Mouse (Mus musculus) kidney, embryonic 14.5 days (tissue): ENCODE results near the gene Gm609. TPM values are rescaled to one million over a fixed set of nuclear protein-coding genes. Genes with fewer than 3 reads are reported as not detected.

Source experiments
- ATAC-seq: fragments of 200-750 bp; cut with Nextera tagmentation; 2 replicates; pipeline ENCODE4 v1.8.0; 2017; ENCODE audit warnings: moderate number of reproducible peaks, mild to moderate bottlenecking, moderate TSS enrichment, moderate library complexity; ENCODE audit not compliant: low FRiP score, low TSS enrichment
- H3K27ac ChIP-seq: fragments of 300-500 bp; sonication (generic); 2 replicates; pipeline ENCODE4 v1.5.1; 2014; ENCODE audit warnings: low read depth, mild to moderate bottlenecking, low read length, moderate library complexity, mixed read lengths
- H3K27me3 ChIP-seq: fragments of 300-500 bp; sonication (generic); 2 replicates; pipeline ENCODE4 v1.6.1; 2014; ENCODE audit warnings: mild to moderate bottlenecking, low read length; ENCODE audit not compliant: control insufficient read depth, insufficient read depth
- H3K36me3 ChIP-seq: fragments of 300-500 bp; sonication (generic); 2 replicates; pipeline ENCODE4 v1.6.1; 2014; ENCODE audit warnings: low read length, mixed read lengths; ENCODE audit not compliant: control insufficient read depth, insufficient read depth
- H3K4me1 ChIP-seq: fragments of 300-500 bp; sonication (generic); 2 replicates; pipeline ENCODE4 v1.6.1; 2014; ENCODE audit warnings: low read length, mixed read lengths; ENCODE audit not compliant: control insufficient read depth, insufficient read depth
- H3K4me2 ChIP-seq: fragments of 300-500 bp; sonication (generic); replicated peaks from 2 replicates; pipeline ENCODE4 v1.6.1; 2014; ENCODE audit warnings: low read depth, mild to moderate bottlenecking, low read length
- H3K4me3 ChIP-seq: fragments of 300-500 bp; sonication (generic); 2 replicates; pipeline ENCODE4 v1.5.1; 2014; ENCODE audit warnings: mild to moderate bottlenecking, low read length
- H3K9ac ChIP-seq: fragments of 300-500 bp; sonication (generic); 2 replicates; pipeline ENCODE4 v1.6.1; 2014; ENCODE audit warnings: low read depth, mild to moderate bottlenecking, low read length, moderate library complexity
- H3K9me3 ChIP-seq: fragments of 300-500 bp; sonication (generic); 2 replicates; pipeline ENCODE4 v1.6.1; 2016; ENCODE audit warnings: low read length; ENCODE audit not compliant: control insufficient read depth
- WGBS: fragments of 180-500 bp; shearing (Covaris S2); extraction: QIAGEN DNeasy Blood & Tissue Kit; methylation state at CpG from one replicate; pipeline ENCODE4 v1.1.7; 2014; 5-methylcytosine and 5-hydroxymethylcytosine counted together
- polyA plus RNA-seq: library from polyadenylated mRNA; unstranded; fragments of >200 nt; fragmentation: Nextera tagmentation; extraction: Ambion mirVana; gene quantifications from 2 replicates; pipeline ENCODE4 v1.2.1, GENCODE M21; 2014

Gm609 gene
- polyA plus RNA-seq, 1 experiment from 2014 or later, result 0.85 TPM

DNA sequence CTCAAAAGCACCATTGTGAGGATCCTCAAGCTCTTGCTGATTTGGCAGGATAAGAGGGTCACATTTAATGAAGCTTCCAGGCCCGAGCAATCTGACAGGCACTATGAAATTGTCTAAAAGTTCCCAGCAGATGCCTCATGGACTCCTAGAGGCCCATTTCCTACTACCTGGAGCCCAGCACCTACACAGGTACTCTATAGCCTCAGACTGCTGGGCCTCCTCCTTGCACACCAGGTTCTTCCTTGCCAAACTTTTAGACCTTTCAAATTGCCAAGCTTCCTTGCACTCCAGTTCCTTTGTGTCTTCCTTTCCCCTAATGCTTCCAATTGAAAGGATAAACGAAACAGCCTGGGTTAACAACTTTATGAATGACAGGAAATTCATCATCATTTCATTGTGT lies 89.8 kb downstream of the Gm609 start:
- 79% methylated on average over 2 of the region's 2 CpGs for WGBS
- Histone ChIP-seq H3K4me3 (no peak overlapping the region), H3K27ac (no peak overlapping the region), H3K36me3 (no peaks in the 10 kb centered on the region), H3K9ac (no peak overlapping the region), H3K4me1 (no peaks in the 10 kb centered on the region), H3K27me3 (no peaks in the 10 kb centered on the region), H3K4me2 (no peak overlapping the region), H3K9me3 (no peaks in the 10 kb centered on the region)
- ATAC-seq, result no peak

DNA sequence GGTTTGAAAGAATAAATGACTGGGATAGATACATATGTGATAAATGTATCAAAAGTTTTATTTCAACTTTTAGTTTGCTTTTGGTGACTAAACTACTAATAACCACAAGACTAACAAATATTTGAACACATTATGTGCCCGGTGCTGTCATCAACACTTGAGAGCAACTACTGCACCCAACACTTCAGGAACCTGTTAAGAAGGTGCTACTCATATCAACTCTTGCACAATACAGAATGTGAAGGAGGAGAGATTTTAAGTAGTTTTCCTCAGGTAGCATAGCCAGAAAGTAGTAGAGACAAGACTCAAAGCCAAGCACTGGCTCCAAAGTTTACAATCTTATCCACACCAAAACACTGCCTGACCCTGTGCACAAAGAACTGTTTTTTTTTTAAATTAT lies 90.7 kb downstream of the Gm609 start:
- no peak overlapping the region for H3K9ac ChIP-seq
- no peak overlapping the region for H3K4me3 ChIP-seq
- 92% methylated on average over 1 of the region's 1 CpGs for WGBS
- no peak for ATAC-seq
- no peaks in the 10 kb centered on the region for H3K4me1 ChIP-seq
- H3K9me3 ChIP-seq, result no peaks in the 10 kb centered on the region
- H3K4me2 ChIP-seq, result no peak overlapping the region
- no peaks in the 10 kb centered on the region for H3K36me3 ChIP-seq
- H3K27ac ChIP-seq, result no peak overlapping the region
- H3K27me3 ChIP-seq, result no peaks in the 10 kb centered on the region

DNA sequence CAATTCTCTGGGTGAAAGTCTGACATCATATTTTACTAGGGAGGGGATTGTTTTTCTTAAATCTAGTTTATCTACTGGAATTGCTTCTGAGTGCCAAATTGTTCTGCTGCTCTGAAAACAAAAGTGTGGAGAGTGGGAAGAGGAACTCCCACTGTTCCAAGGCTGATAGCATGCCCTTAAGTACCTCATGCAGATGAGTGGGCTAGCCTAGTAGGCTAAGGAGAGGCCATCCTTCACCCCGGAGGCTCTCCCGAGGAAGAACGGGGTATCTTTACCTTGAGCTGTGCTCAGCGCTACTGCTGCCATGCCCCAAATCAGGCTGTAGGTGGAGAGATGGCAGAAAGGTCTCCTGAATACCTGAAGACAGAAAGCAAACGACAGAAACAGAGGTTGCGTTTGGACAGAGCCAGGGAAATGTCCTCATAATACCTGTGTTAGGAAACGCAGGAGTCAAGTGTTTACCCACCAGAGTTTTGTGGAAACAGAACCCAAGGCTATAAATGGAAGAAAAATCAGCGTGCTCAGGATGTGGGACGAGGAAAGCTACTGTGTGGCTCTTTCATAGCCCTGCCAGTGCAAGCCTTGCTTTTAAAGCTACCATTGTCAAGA lies 92.7 kb downstream of the Gm609 start:
- H3K27ac ChIP-seq, result no peak overlapping the region
- H3K4me3 ChIP-seq, result no peak overlapping the region
- no peak for ATAC-seq
- no peaks in the 10 kb centered on the region for H3K9me3 ChIP-seq
- no peaks in the 10 kb centered on the region for H3K4me1 ChIP-seq
- H3K36me3 ChIP-seq, result no peaks in the 10 kb centered on the region
- H3K9ac ChIP-seq, result no peak overlapping the region
- no peak overlapping the region for H3K4me2 ChIP-seq
- H3K27me3 ChIP-seq, result no peaks in the 10 kb centered on the region
- WGBS, result 61% methylated on average over 9 of the region's 9 CpGs

DNA sequence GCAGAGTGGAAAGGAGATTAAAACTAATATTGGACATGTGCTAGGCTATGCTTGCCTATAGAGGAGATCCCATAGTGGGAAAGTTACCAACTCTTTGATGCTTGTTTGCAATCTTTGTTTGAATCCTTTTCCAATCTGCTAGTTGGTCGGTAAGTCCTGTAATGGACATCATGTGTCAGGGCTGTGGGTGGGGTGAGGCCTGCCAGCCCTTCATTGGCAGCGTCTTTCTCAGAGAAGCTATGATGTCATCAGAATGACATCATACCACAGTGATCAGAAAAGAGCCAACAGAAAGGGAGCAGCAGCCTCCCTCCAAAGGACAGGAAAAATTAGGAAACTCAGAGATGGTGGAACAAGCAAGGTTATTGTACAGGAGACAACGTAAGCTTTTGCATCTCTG lies 93.4 kb downstream of the Gm609 start:
- H3K27me3 ChIP-seq, result no peaks in the 10 kb centered on the region
- ATAC-seq, result no peak
- 82% methylated on average over 3 of the region's 3 CpGs for WGBS
- no peaks in the 10 kb centered on the region for H3K4me1 ChIP-seq
- H3K27ac ChIP-seq, result no peak overlapping the region
- no peaks in the 10 kb centered on the region for H3K9me3 ChIP-seq
- H3K4me3 ChIP-seq, result no peak overlapping the region
- H3K36me3 ChIP-seq, result no peaks in the 10 kb centered on the region
- no peak overlapping the region for H3K4me2 ChIP-seq
- H3K9ac ChIP-seq, result no peak overlapping the region

DNA sequence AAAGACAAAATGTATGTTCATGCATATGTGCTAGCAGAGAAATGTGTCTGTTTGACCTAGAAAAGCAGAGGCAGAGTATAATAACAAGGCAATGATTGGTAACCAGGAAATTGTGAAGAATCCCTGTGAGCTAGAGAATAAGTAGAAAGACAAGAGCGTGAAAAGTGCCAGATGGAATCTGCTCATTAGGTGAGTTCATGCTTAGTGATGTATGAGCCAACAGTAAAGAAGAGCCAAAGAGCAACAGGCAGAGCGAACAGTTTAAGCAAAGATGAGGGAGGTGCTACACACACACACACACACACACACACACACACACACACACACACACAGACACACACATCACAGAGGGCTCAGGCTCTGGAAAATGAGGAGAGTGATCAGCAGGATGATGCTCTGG lies 95.3 kb downstream of the Gm609 start:
- WGBS, result 88% methylated on average over 2 of the region's 2 CpGs
- Histone ChIP-seq H3K4me2 (no peak overlapping the region), H3K4me3 (no peak overlapping the region), H3K4me1 (no peaks in the 10 kb centered on the region), H3K9me3 (no peaks in the 10 kb centered on the region), H3K27me3 (no peaks in the 10 kb centered on the region), H3K9ac (no peak overlapping the region), H3K27ac (no peak overlapping the region), H3K36me3 (no peaks in the 10 kb centered on the region)
- ATAC-seq, result no peak

DNA sequence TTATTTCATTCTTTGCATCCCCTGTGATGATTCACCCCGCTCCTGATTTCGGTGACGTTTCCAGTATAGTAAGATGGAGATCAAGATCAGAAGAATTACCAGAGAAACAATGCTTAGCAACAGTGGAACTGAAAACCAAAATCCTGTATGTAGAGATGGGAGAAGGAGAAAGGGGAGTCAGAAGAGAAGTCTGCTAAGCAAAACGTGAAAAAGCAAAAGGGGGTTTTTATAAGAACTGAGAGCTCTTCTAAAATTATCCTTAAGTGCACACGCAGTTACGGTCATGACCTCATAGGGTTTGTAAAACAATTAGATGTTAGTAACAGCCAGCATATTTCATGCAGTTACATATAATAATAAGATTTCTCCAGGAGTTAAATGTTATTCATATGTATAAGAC lies 100.5 kb downstream of the Gm609 start:
- no peaks in the 10 kb centered on the region for H3K36me3 ChIP-seq
- H3K4me1 ChIP-seq, result no peaks in the 10 kb centered on the region
- 89% methylated on average over 6 of the region's 6 CpGs for WGBS
- no peaks in the 10 kb centered on the region for H3K9me3 ChIP-seq
- ATAC-seq, result no peak
- no peak overlapping the region for H3K4me2 ChIP-seq
- H3K4me3 ChIP-seq, result no peak overlapping the region
- H3K27ac ChIP-seq, result no peak overlapping the region
- no peaks in the 10 kb centered on the region for H3K27me3 ChIP-seq
- H3K9ac ChIP-seq, result no peak overlapping the region

DNA sequence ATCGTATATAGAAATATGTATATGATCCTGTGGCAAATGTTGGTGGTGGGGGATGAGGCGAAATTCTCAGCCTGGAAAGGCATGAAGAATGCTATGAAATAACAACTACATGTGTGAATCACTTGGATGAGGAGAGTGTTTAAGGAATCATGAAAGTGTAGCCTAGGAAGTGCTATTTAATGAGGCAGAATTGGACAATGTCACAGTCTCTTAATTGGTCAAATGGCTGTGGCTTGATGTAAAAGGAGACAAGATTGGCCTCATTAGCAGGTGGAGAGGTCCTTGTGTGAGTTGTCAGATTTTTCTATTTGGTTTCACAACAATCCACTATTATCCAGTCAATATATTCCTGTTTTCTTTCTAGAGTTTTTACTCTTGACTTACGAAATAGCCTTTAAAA lies 101.1 kb downstream of the Gm609 start:
- Histone ChIP-seq H3K4me1 (no peaks in the 10 kb centered on the region), H3K36me3 (no peaks in the 10 kb centered on the region), H3K9me3 (no peaks in the 10 kb centered on the region), H3K9ac (no peak overlapping the region), H3K27me3 (no peaks in the 10 kb centered on the region), H3K27ac (no peak overlapping the region), H3K4me2 (no peak overlapping the region), H3K4me3 (no peak overlapping the region)
- no peak for ATAC-seq
- WGBS, result 93% methylated on average over 3 of the region's 3 CpGs

DNA sequence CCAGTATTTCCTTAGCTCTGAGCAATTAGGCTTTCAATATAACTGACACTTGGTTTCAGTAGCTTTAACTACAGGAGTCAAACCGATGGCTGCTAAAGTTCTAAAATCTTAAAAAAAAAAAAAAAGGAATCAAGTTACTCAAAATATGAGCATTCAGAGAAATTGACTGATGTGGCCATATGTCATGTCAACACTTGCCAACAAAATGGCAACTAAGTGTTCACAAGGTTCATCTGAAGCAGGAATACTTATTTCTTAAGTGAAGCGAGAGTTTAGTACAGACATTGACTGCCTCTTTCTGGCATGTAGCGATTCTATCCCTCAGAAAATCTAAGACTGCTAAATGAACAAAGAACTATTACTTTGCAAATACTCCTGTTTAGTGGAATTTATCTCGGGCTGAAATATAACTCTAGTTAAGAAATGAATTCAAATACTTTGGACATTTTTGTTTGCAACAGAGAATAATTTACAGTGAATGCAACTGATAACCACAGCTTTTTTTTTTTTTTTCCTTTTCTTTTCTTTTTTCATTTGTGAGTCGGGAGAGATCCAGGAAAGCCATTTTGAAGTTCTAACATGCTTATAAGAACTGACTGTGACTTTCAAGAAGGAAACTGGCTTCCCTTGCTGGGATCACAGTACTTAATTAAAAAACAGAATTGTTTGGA lies 102.3 kb downstream of the Gm609 start:
- Histone ChIP-seq H3K27me3 (no peaks in the 10 kb centered on the region), H3K4me2 (no peak overlapping the region), H3K4me3 (no peak overlapping the region), H3K9ac (no peak overlapping the region), H3K9me3 (no peaks in the 10 kb centered on the region), H3K36me3 (no peaks in the 10 kb centered on the region), H3K4me1 (no peaks in the 10 kb centered on the region), H3K27ac (no peak overlapping the region)
- WGBS, result 69% methylated on average over 5 of the region's 5 CpGs
- ATAC-seq, result no peak

DNA sequence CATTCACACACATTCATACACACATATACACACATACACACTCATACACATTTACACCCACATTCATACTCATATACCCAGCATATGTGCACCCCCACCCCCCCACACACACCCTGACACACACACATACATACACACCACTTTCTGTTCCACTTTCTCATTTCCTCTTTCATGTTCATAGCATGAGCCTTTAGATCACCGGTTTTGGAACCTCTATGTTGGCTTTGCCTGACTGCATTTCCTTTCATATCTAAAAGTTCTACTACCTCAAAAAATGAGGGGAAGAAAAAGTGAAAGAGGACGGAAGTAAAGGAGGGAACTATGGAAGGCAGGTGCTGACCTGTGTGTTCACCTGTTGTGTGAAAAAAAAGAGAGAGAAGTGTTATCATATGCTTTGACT lies 102.9 kb downstream of the Gm609 start:
- Histone ChIP-seq H3K4me2 (no peak overlapping the region), H3K36me3 (no peaks in the 10 kb centered on the region), H3K9ac (no peak overlapping the region), H3K4me1 (no peaks in the 10 kb centered on the region), H3K27me3 (no peaks in the 10 kb centered on the region), H3K27ac (no peak overlapping the region), H3K9me3 (no peaks in the 10 kb centered on the region), H3K4me3 (no peak overlapping the region)
- ATAC-seq, result no peak
- 80% methylated on average over 2 of the region's 2 CpGs for WGBS
